Mouse (Mus musculus): Measurements from ENCODE around the gene Arhgef17.

DNA sequence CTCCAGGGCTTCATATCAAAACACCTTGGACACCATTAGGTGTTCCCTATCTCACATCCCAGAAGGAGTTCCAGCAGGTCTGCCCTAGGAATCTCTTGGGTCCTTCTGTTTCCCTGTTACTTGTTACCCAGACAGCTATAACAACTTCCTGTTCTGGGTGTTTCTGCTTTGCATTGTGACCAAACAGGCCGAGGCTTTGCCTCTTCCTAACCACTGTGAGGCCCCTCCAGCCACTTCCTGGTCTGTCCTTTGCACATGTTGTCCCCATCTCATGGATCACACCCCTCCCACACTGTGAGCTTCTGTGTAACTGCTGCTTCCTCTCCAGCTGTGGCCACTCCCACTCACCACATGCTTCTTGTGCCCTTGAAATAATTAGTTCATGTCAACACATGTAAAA lies 86.5 kb downstream of the Arhgef17 start:
- TF ChIP-seq CTCF (IDR thresholded peaks at IDR 0.05; ENCODE audit: insufficient read depth, low read length) (no peak), POLR2A (IDR thresholded peaks at IDR 0.05; ENCODE audit: borderline replicate concordance, extremely low read depth, low read depth, low read length) (no peak)
